Mouse (Mus musculus) limb, embryonic 14.5 days (tissue): Measurements from ENCODE around the gene Asb7. TPM values are rescaled to one million over a fixed set of nuclear protein-coding genes. Genes with fewer than 3 reads are reported as not detected.

Experiments used
- ATAC-seq: fragments of 200-750 bp; cut with Nextera tagmentation; 2 replicates; pipeline ENCODE4 v1.8.0; 2017; ENCODE audit warnings: low read depth, moderate number of reproducible peaks, moderate TSS enrichment; ENCODE audit not compliant: low FRiP score
- DNase-seq: peaks from one replicate; pipeline ENCODE4 v3.0.0-alpha.2; 2015; ENCODE audit warnings: low spot score
- H3K27ac ChIP-seq: fragments of 300-500 bp; sonication (generic); replicated peaks from 2 replicates; pipeline ENCODE4 v1.5.1; 2014; ENCODE audit warnings: low read depth, mild to moderate bottlenecking, low read length, moderate library complexity, mixed read lengths
- H3K27me3 ChIP-seq: fragments of 300-500 bp; sonication (generic); 2 replicates; pipeline ENCODE4 v1.6.1; 2014; ENCODE audit warnings: low read length, mixed read lengths; ENCODE audit not compliant: control insufficient read depth, insufficient read depth
- H3K36me3 ChIP-seq: fragments of 300-500 bp; sonication (generic); 2 replicates; pipeline ENCODE4 v1.6.1; 2014; ENCODE audit warnings: mild to moderate bottlenecking, low read length, moderate library complexity, mixed read lengths; ENCODE audit not compliant: control insufficient read depth, insufficient read depth
- H3K4me1 ChIP-seq: fragments of 300-500 bp; sonication (generic); 2 replicates; pipeline ENCODE4 v1.6.1; 2014; ENCODE audit warnings: antibody characterized with exemption, low read length, mixed read lengths; ENCODE audit not compliant: control insufficient read depth, insufficient read depth
- H3K4me2 ChIP-seq: fragments of 300-500 bp; sonication (generic); replicated peaks from 2 replicates; pipeline ENCODE4 v1.6.1; 2014; ENCODE audit warnings: low read depth, mild to moderate bottlenecking, low read length, moderate library complexity; ENCODE audit not compliant: severe bottlenecking
- H3K4me3 ChIP-seq: fragments of 300-500 bp; sonication (generic); replicated peaks from 2 replicates; pipeline ENCODE4 v1.5.1; 2014; ENCODE audit warnings: low read length
- H3K9ac ChIP-seq: fragments of 300-500 bp; sonication (generic); 2 replicates; pipeline ENCODE4 v1.6.1; 2014; ENCODE audit warnings: mild to moderate bottlenecking, low read depth, low read length, moderate library complexity; ENCODE audit not compliant: severe bottlenecking
- H3K9me3 ChIP-seq: fragments of 300-500 bp; sonication (generic); 2 replicates; pipeline ENCODE4 v1.6.1; 2016; ENCODE audit warnings: low read length; ENCODE audit not compliant: control insufficient read depth
- POLR2A ChIP-seq: fragments of 200-500 bp; IDR thresholded peaks from 2 replicates; pipeline ENCODE4 v1.8.0; 2012; ENCODE audit warnings: inconsistent platforms, mild to moderate bottlenecking, moderate library complexity, borderline replicate concordance; ENCODE audit not compliant: insufficient read depth, insufficient read length; ENCODE audit errors: extremely low read depth
- WGBS: fragments of 180-500 bp; shearing (Covaris S2); extraction: QIAGEN DNeasy Blood & Tissue Kit; methylation state at CpG from one replicate; pipeline ENCODE4 v1.1.7; 2014; 5-methylcytosine and 5-hydroxymethylcytosine counted together
- polyA plus RNA-seq, 2 experiments: library from polyadenylated mRNA; depleted of rRNA in 1 of 2; stranded (reverse) in 1 of 2; unstranded in 1 of 2; fragments of >200 nt; fragmentation: Nextera tagmentation in 1 of 2; extraction: Ambion mirVana in 1 of 2; gene quantifications; 2 replicates each; pipeline versions ENCODE4 v1.2.1 to v1.2.3; 2012 to 2014

Asb7 gene
- polyA plus RNA-seq, 2 experiments = 8.8 to 13.5 TPM

GRCm38 (mm10) chr7:66675800-66676199 is 13.6 kb downstream of the Asb7 start:
- Histone ChIP-seq H3K4me3 (no peak overlapping the region), H3K9ac (no peak overlapping the region), H3K36me3 (peaks cover 94% of the 10 kb centered on the region), H3K4me2 (no peak overlapping the region), H3K27me3 (no peaks in the 10 kb centered on the region), H3K9me3 (no peaks in the 10 kb centered on the region), H3K27ac (no peak overlapping the region), H3K4me1 (no peaks in the 10 kb centered on the region)
- WGBS = 88% methylated on average over 2 of the region's 2 CpGs
- ATAC-seq = no peak
- DNase-seq = no peak
- TF ChIP-seq POLR2A = no peak

- Histone ChIP-seq H3K4me1 (no peaks in the 10 kb centered on the region), H3K4me3 (no peak overlapping the region), H3K4me2 (no peak overlapping the region), H3K27me3 (no peaks in the 10 kb centered on the region), H3K27ac (no peak overlapping the region), H3K9me3 (peaks cover 5% of the 10 kb centered on the region; the same call in 1 of the 2 replicates), H3K9ac (no peak overlapping the region), H3K36me3 (peaks cover 17% of the 10 kb centered on the region)
- ATAC-seq = no peak
- TF ChIP-seq POLR2A = no peak
- DNase-seq = no peak
These were observed 22.3 kb downstream of the Asb7 start for GRCm38 (mm10) chr7:66667064-66667463.

GRCm38 (mm10) chr7:66663548-66663947 is 25.8 kb downstream of the Asb7 start:
- 95% methylated on average over 3 of the region's 3 CpGs for WGBS
- Histone ChIP-seq H3K9me3 (peaks cover 1% of the 10 kb centered on the region; the same call in 1 of the 2 replicates), H3K27me3 (no peaks in the 10 kb centered on the region), H3K9ac (no peak overlapping the region), H3K4me1 (no peaks in the 10 kb centered on the region), H3K4me2 (no peak overlapping the region), H3K36me3 (peaks cover 25% of the 10 kb centered on the region), H3K4me3 (no peak overlapping the region), H3K27ac (no peak overlapping the region)
- TF ChIP-seq POLR2A = no peak
- DNase-seq (no peak), ATAC-seq (no peak)

- Histone ChIP-seq H3K4me1 (no peaks in the 10 kb centered on the region), H3K27me3 (no peaks in the 10 kb centered on the region), H3K4me2 (peak overlapping the region; percentile 24; the same call in 1 of the 2 replicates), H3K9me3 (no peaks in the 10 kb centered on the region), H3K4me3 (no peak overlapping the region), H3K36me3 (peaks cover 40% of the 10 kb centered on the region), H3K9ac (no peak overlapping the region), H3K27ac (no peak overlapping the region)
- 26% methylated on average over 8 of the region's 8 CpGs for WGBS
- peak; percentile 95 for DNase-seq
- 0 out of 2 replicates have a peak, but pooled peaks have one; percentile 60 for ATAC-seq
- no peak for TF ChIP-seq POLR2A
These were observed 27.8 kb downstream of the Asb7 start for GRCm38 (mm10) chr7:66661572-66661971.

GRCm38 (mm10) chr7:66660972-66661371 is 28.4 kb downstream of the Asb7 start:
- Histone ChIP-seq H3K27me3 (no peaks in the 10 kb centered on the region), H3K4me1 (no peaks in the 10 kb centered on the region), H3K27ac (no peak overlapping the region), H3K4me2 (no peak overlapping the region), H3K9me3 (no peaks in the 10 kb centered on the region), H3K4me3 (no peak overlapping the region), H3K36me3 (peaks cover 42% of the 10 kb centered on the region), H3K9ac (no peak overlapping the region)
- no peak for DNase-seq
- 87% methylated on average over 8 of the region's 8 CpGs for WGBS
- TF ChIP-seq POLR2A = no peak
- ATAC-seq = no peak

GRCm38 (mm10) chr7:66660291-66660690 is 29.1 kb downstream of the Asb7 start:
- no peaks in the 10 kb centered on the region for H3K9me3 ChIP-seq
- no peak overlapping the region for H3K4me2 ChIP-seq
- H3K4me1 ChIP-seq = no peaks in the 10 kb centered on the region
- ATAC-seq (no peak), DNase-seq (peak; percentile 9)
- H3K9ac ChIP-seq = no peak overlapping the region
- 74% methylated on average over 7 of the region's 7 CpGs for WGBS
- H3K36me3 ChIP-seq = peaks cover 48% of the 10 kb centered on the region
- no peak for TF ChIP-seq POLR2A
- H3K27me3 ChIP-seq = no peaks in the 10 kb centered on the region
- no peak overlapping the region for H3K4me3 ChIP-seq
- no peak overlapping the region for H3K27ac ChIP-seq
